Mouse (Mus musculus) forebrain, embryonic 15.5 days (tissue): ENCODE measurements around the gene Gm12166. TPM values are rescaled to one million over a fixed set of nuclear protein-coding genes. Genes with fewer than 3 reads are reported as not detected.

ENCODE experiments used
- ATAC-seq: fragments of 200-750 bp; cut with Nextera tagmentation; replicated peaks from 2 replicates; pipeline ENCODE4 v1.8.0; 2017; ENCODE audit warnings: mild to moderate bottlenecking, moderate TSS enrichment, moderate library complexity
- H3K27ac ChIP-seq: fragments of 300-500 bp; sonication (generic); replicated peaks from 2 replicates; pipeline ENCODE4 v1.5.1; 2015; ENCODE audit warnings: mild to moderate bottlenecking, inconsistent platforms
- H3K27me3 ChIP-seq: fragments of 300-500 bp; sonication (generic); 2 replicates; pipeline ENCODE4 v1.6.1; 2015; ENCODE audit warnings: inconsistent platforms
- H3K36me3 ChIP-seq: fragments of 300-500 bp; sonication (generic); 2 replicates; pipeline ENCODE4 v1.6.1; 2015; ENCODE audit warnings: mild to moderate bottlenecking, inconsistent platforms
- H3K4me1 ChIP-seq: fragments of 300-500 bp; sonication (generic); 2 replicates; pipeline ENCODE4 v1.6.1; 2015; ENCODE audit warnings: inconsistent platforms
- H3K4me2 ChIP-seq: fragments of 300-500 bp; sonication (generic); replicated peaks from 2 replicates; pipeline ENCODE4 v1.6.1; 2015; ENCODE audit warnings: mild to moderate bottlenecking, inconsistent platforms
- H3K4me3 ChIP-seq: fragments of 300-500 bp; sonication (generic); 2 replicates; pipeline ENCODE4 v1.5.1; 2015; ENCODE audit warnings: mild to moderate bottlenecking, inconsistent platforms
- H3K9ac ChIP-seq: fragments of 300-500 bp; sonication (generic); replicated peaks from 2 replicates; pipeline ENCODE4 v1.6.1; 2015; ENCODE audit warnings: mild to moderate bottlenecking, inconsistent platforms
- H3K9me3 ChIP-seq: fragments of 300-500 bp; sonication (generic); 2 replicates; pipeline ENCODE4 v1.6.1; 2016; ENCODE audit warnings: inconsistent platforms
- WGBS: fragments of 180-500 bp; shearing (Covaris S2); methylation state at CpG from one replicate; pipeline ENCODE4 v1.1.7; 2015; ENCODE audit warnings: mixed read lengths; 5-methylcytosine and 5-hydroxymethylcytosine counted together
- polyA plus RNA-seq: library from polyadenylated mRNA; unstranded; fragments of >200 nt; fragmentation: Nextera tagmentation; extraction: Ambion mirVana; gene quantifications from 2 replicates; pipeline ENCODE4 v1.2.1, GENCODE M21; 2015

The Gm12166 gene
- polyA plus RNA-seq, 1 experiment from 2014 or later, result 6.5 TPM

DNA sequence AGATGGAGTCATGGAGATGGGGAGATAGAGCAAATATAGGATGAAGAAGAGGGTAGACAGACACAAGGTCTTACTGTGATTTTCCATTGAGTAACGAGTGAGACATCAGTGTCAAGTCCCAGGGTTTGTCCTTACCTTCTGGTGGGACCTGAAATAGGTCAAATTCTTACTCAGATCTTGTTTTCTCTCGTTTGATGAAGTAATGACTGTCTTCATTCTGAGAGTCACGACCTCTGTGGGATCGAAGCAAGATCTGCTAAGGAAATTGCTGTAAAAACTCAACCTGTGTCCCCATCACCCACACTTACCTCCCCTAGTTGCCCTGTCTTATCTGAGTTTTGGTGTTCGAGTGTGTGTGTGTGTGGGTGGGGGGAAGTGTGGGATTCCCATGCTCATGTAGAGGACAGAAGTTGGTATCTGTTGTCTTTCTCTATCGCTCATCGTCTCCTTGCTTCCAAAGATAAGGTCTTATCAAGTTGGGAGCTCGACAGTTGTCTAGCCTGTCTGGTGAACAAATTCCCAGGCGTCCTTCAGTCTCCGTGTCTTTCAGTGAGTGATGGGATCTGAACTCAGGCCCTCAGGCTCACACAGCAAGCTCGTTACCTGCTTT is 31.8 kb upstream of the Gm12166 start:
- Histone ChIP-seq H3K27ac (no peak overlapping the region), H3K9me3 (no peaks in the 10 kb centered on the region), H3K4me3 (no peak overlapping the region), H3K4me1 (no peaks in the 10 kb centered on the region), H3K36me3 (no peaks in the 10 kb centered on the region), H3K9ac (no peak overlapping the region), H3K27me3 (no peaks in the 10 kb centered on the region), H3K4me2 (no peak overlapping the region)
- 91% methylated on average over 11 of the region's 11 CpGs for WGBS
- no peak for ATAC-seq

DNA sequence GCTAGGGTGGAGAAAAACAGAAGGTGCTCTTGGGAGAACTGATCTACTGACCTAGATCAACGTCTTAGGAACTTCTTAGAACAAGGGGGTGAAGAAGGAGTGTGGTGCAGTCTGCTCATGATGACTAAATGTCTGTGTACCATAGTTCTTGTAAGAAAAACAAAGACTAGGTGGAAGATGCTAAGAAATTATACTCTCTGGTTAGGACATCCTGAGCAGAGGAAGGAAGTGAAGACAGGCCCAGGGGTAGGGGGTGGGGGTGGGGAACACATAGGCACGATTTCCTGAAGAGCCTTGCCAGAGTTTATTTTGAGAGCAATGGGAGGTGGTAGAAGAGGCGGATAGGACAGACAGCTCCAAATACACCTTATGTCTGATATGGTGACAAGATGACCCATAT is 31.3 kb upstream of the Gm12166 start:
- whole genome bisulfite sequencing, result 87% methylated on average over 3 of the region's 3 CpGs
- Histone ChIP-seq H3K27ac (no peak overlapping the region), H3K9me3 (no peaks in the 10 kb centered on the region), H3K4me1 (no peaks in the 10 kb centered on the region), H3K4me2 (no peak overlapping the region), H3K4me3 (no peak overlapping the region), H3K27me3 (no peaks in the 10 kb centered on the region), H3K9ac (no peak overlapping the region), H3K36me3 (0 out of 2 replicates have a peak, but pooled peaks cover 2% of the 10 kb centered on the region)
- no peak for ATAC-seq

DNA sequence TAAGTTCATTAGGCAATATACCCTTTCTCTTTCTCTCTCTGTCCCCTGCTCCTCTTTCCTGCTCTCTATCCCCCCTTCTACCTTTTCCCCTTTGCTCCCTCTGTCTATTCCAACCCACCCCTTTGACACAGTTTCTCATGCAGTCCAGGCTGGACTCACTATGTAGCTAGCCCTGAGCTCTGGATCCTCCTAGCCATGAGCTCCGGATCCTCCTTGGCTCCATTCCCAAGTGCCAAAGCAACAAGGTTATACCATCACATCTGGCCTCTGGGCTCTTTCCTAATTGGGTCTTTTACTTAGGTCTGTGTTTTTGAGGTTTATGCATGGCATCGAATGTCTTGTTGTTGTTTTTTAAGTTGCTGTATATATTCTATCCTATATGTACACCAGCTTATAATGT is 29.0 kb upstream of the Gm12166 start:
- Histone ChIP-seq H3K4me3 (no peak overlapping the region), H3K4me2 (no peak overlapping the region), H3K27me3 (no peaks in the 10 kb centered on the region), H3K9me3 (no peaks in the 10 kb centered on the region), H3K27ac (no peak overlapping the region), H3K4me1 (no peaks in the 10 kb centered on the region), H3K9ac (no peak overlapping the region), H3K36me3 (0 out of 2 replicates have a peak, but pooled peaks cover 2% of the 10 kb centered on the region)
- ATAC-seq, result no peak
- 91% methylated on average over 2 of the region's 2 CpGs for WGBS

DNA sequence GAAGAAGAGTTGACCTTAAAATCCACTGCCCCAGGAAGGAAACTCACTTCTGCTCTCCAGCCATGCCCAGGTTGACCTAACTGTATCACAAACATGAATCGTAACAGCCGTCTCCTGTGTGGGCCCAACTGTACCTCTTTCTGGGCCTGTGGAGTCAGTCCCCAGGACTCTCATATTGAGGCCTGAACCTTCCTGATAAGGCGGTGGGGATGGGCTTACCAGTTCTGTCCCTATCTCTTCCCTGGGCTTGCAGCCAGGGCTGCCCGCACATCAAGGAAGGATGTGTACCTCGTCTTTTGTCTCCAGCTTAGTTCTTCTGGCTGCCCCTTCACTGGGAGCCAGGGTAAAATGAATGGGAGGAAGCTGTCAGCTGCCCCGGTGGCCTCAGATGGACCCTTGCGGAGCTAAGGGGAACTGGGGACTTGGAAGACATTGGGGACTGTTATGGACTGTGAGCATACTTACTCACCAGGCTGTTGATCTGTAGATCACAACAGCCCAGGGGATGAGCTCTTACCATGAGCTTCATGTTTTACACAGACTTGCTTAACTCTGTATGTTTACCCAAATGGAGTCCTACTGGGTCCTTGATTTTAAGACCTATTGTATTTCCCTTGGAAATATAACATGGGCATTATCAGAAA is 25.7 kb upstream of the Gm12166 start:
- Histone ChIP-seq H3K27me3 (no peaks in the 10 kb centered on the region), H3K36me3 (0 out of 2 replicates have a peak, but pooled peaks cover 2% of the 10 kb centered on the region), H3K4me3 (no peak overlapping the region), H3K4me2 (no peak overlapping the region), H3K27ac (no peak overlapping the region), H3K9me3 (no peaks in the 10 kb centered on the region), H3K9ac (no peak overlapping the region), H3K4me1 (0 out of 2 replicates have a peak, but pooled peaks cover 4% of the 10 kb centered on the region)
- ATAC-seq, result no peak
- WGBS, result 91% methylated on average over 7 of the region's 7 CpGs

DNA sequence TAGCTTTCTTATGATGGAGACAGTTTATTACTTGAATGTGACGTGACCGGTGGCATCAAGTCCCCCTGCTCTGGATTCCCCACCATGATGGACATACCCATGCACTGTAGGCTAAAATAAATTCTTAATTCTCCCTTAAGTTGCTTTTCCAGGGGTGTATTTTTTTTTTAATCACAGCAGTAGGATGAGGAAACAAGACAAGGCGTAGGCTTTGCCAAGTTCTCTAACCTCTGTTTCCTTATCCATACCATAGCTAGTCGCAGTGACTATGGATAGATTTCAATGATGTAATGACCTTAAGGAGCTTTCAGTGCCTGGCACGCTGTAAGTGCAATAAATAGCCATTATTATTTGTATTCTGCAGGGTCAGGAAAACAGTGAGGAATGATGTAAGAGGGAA is 25.2 kb upstream of the Gm12166 start:
- Histone ChIP-seq H3K36me3 (0 out of 2 replicates have a peak, but pooled peaks cover 2% of the 10 kb centered on the region), H3K4me3 (no peak overlapping the region), H3K9me3 (no peaks in the 10 kb centered on the region), H3K27ac (no peak overlapping the region), H3K27me3 (no peaks in the 10 kb centered on the region), H3K9ac (no peak overlapping the region), H3K4me1 (0 out of 2 replicates have a peak, but pooled peaks cover 4% of the 10 kb centered on the region), H3K4me2 (no peak overlapping the region)
- 95% methylated on average over 5 of the region's 5 CpGs for WGBS
- ATAC-seq, result no peak

DNA sequence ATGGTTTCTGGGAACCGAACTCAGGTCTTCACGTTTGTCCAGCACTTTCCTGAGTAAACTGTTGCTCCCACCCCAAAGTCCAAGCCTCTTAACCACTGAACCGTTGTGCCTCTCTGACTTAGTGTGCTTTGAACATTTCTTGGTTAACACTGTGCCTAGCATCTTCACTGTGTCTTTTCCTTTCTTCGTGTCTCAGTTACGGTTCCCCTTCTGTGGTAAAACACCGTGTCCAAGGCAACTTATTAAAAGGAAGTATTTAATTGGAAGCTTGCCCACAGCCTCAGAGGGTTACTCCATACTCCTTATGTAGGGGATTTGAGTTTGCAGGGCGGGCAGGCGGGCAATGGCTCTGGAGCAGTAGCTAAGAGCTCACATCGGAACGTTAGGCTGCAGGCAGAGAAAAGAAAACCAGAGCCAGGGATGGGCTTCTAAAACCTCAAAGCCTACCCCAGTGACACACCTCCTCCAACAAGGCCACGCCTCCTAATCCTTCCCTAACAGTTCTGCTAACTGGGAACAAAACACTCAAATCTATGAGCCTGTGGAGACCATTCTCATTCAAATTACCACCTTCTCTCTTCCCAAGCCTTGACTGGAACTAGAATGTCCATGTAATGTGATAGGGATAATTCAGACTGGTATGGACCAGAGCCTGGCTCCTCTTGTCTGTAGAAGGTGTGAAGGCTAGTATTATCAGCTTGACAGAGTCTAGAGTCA is 24.5 kb upstream of the Gm12166 start:
- WGBS, result 92% methylated on average over 11 of the region's 11 CpGs
- Histone ChIP-seq H3K9me3 (no peaks in the 10 kb centered on the region), H3K27ac (no peak overlapping the region), H3K27me3 (no peaks in the 10 kb centered on the region), H3K36me3 (0 out of 2 replicates have a peak, but pooled peaks cover 2% of the 10 kb centered on the region), H3K9ac (no peak overlapping the region), H3K4me2 (no peak overlapping the region), H3K4me1 (0 out of 2 replicates have a peak, but pooled peaks cover 4% of the 10 kb centered on the region), H3K4me3 (no peak overlapping the region)
- ATAC-seq, result no peak

DNA sequence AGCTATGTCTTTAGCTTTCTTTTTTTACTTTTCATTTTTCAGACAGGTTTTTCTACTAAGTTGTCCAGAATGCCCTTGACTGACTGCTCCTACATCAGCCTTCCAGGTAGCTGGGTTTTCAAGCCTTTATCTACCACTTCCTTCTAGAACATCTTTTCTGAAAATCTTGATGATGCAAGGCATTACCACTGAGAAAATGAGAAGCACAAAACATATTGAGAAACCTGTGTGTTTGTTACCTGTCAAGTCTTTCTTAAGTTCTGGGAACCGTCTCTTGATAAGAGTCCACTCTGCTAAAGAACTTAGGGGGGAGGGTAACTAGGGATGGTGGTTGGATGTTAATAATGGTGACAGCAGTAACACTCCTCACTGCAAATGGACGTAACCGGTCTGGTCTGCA is 23.4 kb upstream of the Gm12166 start:
- H3K27me3 ChIP-seq, result no peaks in the 10 kb centered on the region
- ATAC-seq, result no peak
- H3K4me2 ChIP-seq, result no peak overlapping the region
- H3K27ac ChIP-seq, result no peak overlapping the region
- no peak overlapping the region for H3K9ac ChIP-seq
- 93% methylated on average over 3 of the region's 3 CpGs for WGBS
- no peaks in the 10 kb centered on the region for H3K9me3 ChIP-seq
- 0 out of 2 replicates have a peak, but pooled peaks cover 4% of the 10 kb centered on the region for H3K4me1 ChIP-seq
- no peak overlapping the region for H3K4me3 ChIP-seq
- H3K36me3 ChIP-seq, result 0 out of 2 replicates have a peak, but pooled peaks cover 2% of the 10 kb centered on the region

DNA sequence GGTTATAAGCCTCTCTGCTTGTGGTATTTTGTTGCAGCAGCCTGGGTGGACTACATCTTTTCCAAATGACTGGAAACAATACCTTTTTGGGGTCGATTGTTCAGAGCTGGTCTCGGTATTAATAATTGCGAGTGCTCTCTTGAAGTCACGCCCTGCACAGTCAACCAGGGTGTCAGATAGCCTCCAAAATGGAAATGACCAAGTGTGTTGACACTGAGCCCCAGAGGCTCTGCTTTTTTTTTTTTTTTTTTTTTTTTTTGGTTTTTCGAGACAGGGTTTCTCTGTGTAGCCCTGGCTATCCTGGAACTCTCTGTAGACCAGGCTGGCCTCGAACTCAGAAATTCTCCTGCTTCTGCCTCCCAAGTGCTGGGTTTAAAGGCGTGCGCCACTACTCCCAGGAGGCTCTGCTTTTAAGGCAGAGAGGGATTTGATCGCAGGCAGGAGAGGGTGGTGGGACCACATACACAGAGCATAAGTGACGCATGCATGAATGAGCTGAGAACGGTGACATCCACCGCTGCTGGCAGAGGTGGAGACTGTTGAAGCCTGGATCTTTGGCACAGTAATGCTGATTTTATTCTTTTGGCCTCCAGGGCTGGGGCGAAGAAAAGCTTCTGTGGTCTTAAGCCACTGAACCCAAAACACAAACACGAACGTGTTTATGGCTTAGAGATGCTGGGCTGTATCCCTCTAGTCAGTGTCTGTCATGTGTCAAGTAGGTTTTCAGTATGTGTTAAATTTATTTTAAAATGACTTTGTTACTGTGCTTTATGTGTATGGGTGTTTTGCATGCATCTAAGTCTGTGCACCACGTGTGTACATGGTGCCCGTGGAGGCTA is 21.9 kb upstream of the Gm12166 start:
- no peaks in the 10 kb centered on the region for H3K9me3 ChIP-seq
- 77% methylated on average over 17 of the region's 17 CpGs for WGBS
- peaks cover 13% of the 10 kb centered on the region; the same call in 1 of the 2 replicates for H3K4me1 ChIP-seq
- H3K9ac ChIP-seq, result no peak overlapping the region
- no peaks in the 10 kb centered on the region for H3K27me3 ChIP-seq
- ATAC-seq, result no peak
- no peak overlapping the region for H3K27ac ChIP-seq
- no peak overlapping the region for H3K4me2 ChIP-seq
- no peak overlapping the region for H3K4me3 ChIP-seq
- H3K36me3 ChIP-seq, result 0 out of 2 replicates have a peak, but pooled peaks cover 2% of the 10 kb centered on the region

DNA sequence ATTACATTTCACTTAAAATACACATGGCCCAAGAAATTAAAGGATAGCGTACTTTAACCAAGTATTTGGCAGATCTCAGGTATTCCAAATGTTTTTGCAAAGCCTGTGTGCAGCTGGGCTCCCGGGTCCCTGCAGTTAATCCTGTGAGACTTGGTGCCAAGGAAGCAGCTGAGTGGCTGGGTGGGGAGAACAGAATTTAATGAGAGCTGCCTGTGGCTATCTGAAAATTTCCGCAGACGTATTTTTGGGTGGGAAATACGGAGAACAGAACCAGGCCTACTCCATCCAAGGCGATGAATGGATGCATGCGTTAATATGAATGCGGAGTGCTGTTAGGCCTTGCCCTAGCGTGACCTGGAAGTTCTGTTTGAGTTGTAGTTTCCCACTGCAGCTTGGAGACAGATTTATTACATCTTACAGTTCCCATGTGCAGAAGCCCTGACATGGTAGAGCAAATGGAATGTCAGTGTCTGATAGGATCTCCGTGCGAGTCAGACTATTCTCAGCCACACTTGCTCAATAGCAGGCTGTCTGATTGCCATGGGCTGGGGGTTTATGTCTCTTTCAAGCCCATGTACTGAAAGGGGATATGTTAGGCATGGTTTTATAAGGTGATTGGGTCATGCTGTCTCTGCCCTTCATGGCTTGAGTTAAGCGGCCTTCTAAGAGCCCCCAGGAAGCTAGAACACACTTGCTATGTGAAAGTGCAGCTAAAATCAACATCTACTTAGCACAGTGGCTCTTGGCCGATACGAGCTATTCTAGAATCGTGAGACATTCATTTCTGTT is 21.1 kb upstream of the Gm12166 start:
- no peak overlapping the region for H3K9ac ChIP-seq
- no peak overlapping the region for H3K27ac ChIP-seq
- ATAC-seq, result no peak
- 79% methylated on average over 15 of the region's 15 CpGs for WGBS
- no peaks in the 10 kb centered on the region for H3K9me3 ChIP-seq
- peaks cover 19% of the 10 kb centered on the region; the same call in 1 of the 2 replicates for H3K4me1 ChIP-seq
- H3K4me3 ChIP-seq, result no peak overlapping the region
- no peaks in the 10 kb centered on the region for H3K36me3 ChIP-seq
- no peaks in the 10 kb centered on the region for H3K27me3 ChIP-seq
- H3K4me2 ChIP-seq, result no peak overlapping the region

DNA sequence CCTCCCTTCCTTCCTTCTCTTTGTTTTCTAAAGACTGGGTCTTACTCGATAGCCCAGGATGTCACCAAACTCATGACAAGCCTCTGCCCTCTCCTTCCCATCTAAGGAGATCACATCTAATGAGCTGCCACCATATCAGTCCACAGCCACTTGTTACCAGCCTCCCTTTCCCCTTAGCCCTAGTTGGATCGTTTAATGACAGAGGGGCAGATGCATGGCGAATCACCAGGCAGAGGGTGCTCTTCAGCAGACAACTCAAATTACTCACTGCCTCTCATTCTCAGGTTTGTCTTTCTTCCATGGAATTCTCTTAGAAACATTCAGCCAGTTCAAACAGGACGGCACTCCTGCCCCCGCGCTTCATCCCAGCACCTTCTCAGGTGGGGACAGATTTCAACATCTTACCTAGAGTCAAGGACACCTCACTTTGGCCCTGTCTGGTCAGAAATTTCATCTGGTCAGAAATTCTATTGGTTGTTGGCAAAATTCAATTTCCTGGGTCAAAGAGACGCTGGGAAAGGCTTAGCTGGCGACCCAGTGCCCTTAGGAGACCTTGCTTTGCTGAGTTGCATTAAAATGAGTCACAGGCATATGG is 20.4 kb upstream of the Gm12166 start:
- Histone ChIP-seq H3K9me3 (no peaks in the 10 kb centered on the region), H3K4me1 (peaks cover 19% of the 10 kb centered on the region; the same call in 1 of the 2 replicates), H3K27me3 (no peaks in the 10 kb centered on the region), H3K27ac (no peak overlapping the region), H3K4me2 (no peak overlapping the region), H3K36me3 (no peaks in the 10 kb centered on the region), H3K4me3 (no peak overlapping the region), H3K9ac (no peak overlapping the region)
- no peak for ATAC-seq
- WGBS, result 78% methylated on average over 8 of the region's 8 CpGs

DNA sequence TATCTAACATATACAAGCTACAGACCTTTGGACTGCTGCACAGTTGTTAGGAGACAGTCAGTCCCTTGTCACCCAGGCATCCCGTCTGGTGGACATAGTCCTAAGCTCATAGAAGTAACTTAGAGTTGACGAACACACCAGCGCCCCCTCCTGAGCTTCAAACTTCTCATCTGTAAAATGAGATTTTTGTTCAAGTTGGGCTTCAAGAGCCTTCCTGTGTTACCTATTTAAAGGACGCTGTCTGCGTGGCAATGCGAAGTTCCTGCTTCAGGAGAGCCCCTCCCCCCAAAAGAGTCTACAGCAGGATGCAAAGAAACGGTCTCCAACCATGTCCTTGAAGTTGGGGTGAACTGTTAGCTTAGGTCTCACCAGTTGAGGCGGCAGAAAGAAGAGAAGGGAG is 18.7 kb upstream of the Gm12166 start:
- WGBS, result 74% methylated on average over 8 of the region's 8 CpGs
- Histone ChIP-seq H3K9me3 (no peaks in the 10 kb centered on the region), H3K4me2 (no peak overlapping the region), H3K27me3 (no peaks in the 10 kb centered on the region), H3K27ac (no peak overlapping the region), H3K9ac (no peak overlapping the region), H3K4me3 (no peak overlapping the region), H3K4me1 (peaks cover 23% of the 10 kb centered on the region; the same call in 1 of the 2 replicates), H3K36me3 (no peaks in the 10 kb centered on the region)
- ATAC-seq, result no peak
